8 mouse cellular contexts compared by ENCODE assay signal in the genomic region with DNA sequence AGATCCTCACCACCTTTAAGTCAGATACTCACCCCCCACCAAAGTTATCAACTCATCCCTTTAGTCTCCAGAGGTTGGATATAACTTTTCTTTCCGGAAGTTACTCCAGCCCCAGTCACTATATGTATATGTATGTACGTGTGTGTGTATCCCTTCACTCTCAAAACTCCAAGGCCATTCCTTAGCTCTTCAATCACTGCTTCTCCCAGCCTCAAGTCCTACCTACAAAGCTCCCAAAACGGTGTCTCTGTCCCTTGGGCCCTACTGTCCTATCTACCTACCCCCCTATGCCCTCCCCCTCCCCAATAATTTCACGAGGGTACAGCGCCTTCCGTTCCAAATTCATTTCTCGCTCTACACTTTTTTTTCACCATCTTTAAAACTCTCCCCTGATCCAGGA. TPM values are rescaled to one million over a fixed set of nuclear protein-coding genes. Genes with fewer than 3 reads are reported as not detected.
DNase-seq lines count a peak whose midpoint lies in the region; ATAC-seq and TF ChIP-seq lines count a peak whose summit lies in the region.

No protein-coding gene starts in this region.

- H3K9me3 ChIP-seq in embryonic facial prominence, embryonic 11.5 days (replicated peaks; ENCODE audit: control insufficient read depth, low read length) = no peaks in the 10 kb centered on the region
- H3K9me3 ChIP-seq in intestine, embryonic 16.5 days (ENCODE audit: control insufficient read depth, low read length) = no peaks in the 10 kb centered on the region
- H3K9me3 ChIP-seq in neural tube, embryonic 11.5 days (ENCODE audit: control insufficient read depth, low read length) = no peaks in the 10 kb centered on the region

- peak overlapping the region; percentile 71 for H3K4me3 ChIP-seq in layer of hippocampus, adult 2 months
- peak overlapping the region; percentile 58 for H3K4me3 ChIP-seq in embryonic facial prominence, embryonic 11.5 days (ENCODE audit: low read depth, low read length)
- peak overlapping the region; percentile 61 for H3K4me3 ChIP-seq in intestine, embryonic 16.5 days (ENCODE audit: low read length)
- peak overlapping the region; percentile 58 for H3K4me3 ChIP-seq in neural tube, embryonic 11.5 days (ENCODE audit: low read depth, low read length)

- no peak for TF ChIP-seq CTCF in layer of hippocampus, adult 2 months (conservative IDR thresholded peaks at IDR 0.05)

- DNase-seq in layer of hippocampus, adult 2 months (ENCODE audit: low spot score in 2 of 2) = no peak
- no peak for DNase-seq in layer of hippocampus, postnatal 25 days (ENCODE audit: extremely low spot score in 1 of 2, low spot score in 1 of 2)
- no peak for DNase-seq in embryonic facial prominence, embryonic 11.5 days (ENCODE audit: low spot score)
- no peak for DNase-seq in neural tube, embryonic 11.5 days (ENCODE audit: low spot score)
- no peak for DNase-seq in gastrocnemius, adult 8-10 months (ENCODE audit: low spot score in 2 of 2)
- no peak for DNase-seq in cerebellum, adult 11 months

- peak overlapping the region; percentile 69 for H3K9ac ChIP-seq in embryonic facial prominence, embryonic 11.5 days (replicated peaks; ENCODE audit: low read length)
- peak overlapping the region; percentile 78 for H3K9ac ChIP-seq in intestine, embryonic 16.5 days (ENCODE audit: low read depth, low read length)
- peak overlapping the region; percentile 72 for H3K9ac ChIP-seq in neural tube, embryonic 11.5 days (ENCODE audit: low read length)

- H3K27me3 ChIP-seq in embryonic facial prominence, embryonic 11.5 days (ENCODE audit: control insufficient read depth, insufficient read depth, low read length) = no peaks in the 10 kb centered on the region
- no peaks in the 10 kb centered on the region for H3K27me3 ChIP-seq in intestine, embryonic 16.5 days (replicated peaks; ENCODE audit: control insufficient read depth, insufficient read depth, low read length)
- H3K27me3 ChIP-seq in neural tube, embryonic 11.5 days (ENCODE audit: control insufficient read depth, insufficient read depth, low read length) = no peaks in the 10 kb centered on the region

- H3K36me3 ChIP-seq in embryonic facial prominence, embryonic 11.5 days (replicated peaks; ENCODE audit: control insufficient read depth, insufficient read depth, low read depth, low read length) = no peaks in the 10 kb centered on the region
- no peaks in the 10 kb centered on the region for H3K36me3 ChIP-seq in intestine, embryonic 16.5 days (ENCODE audit: control insufficient read depth, insufficient read depth, low read length)
- H3K36me3 ChIP-seq in neural tube, embryonic 11.5 days (ENCODE audit: control insufficient read depth, insufficient read depth, low read length) = no peaks in the 10 kb centered on the region

- WGBS in embryonic facial prominence, embryonic 11.5 days = 22% methylated on average over 7 of the region's 7 CpGs
- 22% methylated on average over 7 of the region's 7 CpGs for WGBS in intestine, embryonic 16.5 days
- WGBS in neural tube, embryonic 11.5 days = 22% methylated on average over 7 of the region's 7 CpGs

- peak; percentile 29; the same call in 1 of the 2 replicates for ATAC-seq in embryonic facial prominence, embryonic 11.5 days (replicated peaks; ENCODE audit: insufficient number of reproducible peaks, low FRiP score, low TSS enrichment, low read depth)
- peak; percentile 34 for ATAC-seq in intestine, embryonic 16.5 days
- 0 out of 2 replicates have a peak, but pooled peaks have one; percentile 27 for ATAC-seq in neural tube, embryonic 11.5 days (ENCODE audit: insufficient read depth, low FRiP score, low TSS enrichment)
- no peak for ATAC-seq in megakaryocyte-erythroid progenitor cell, adult 5-6 weeks (replicated peaks; ENCODE audit: low FRiP score, low TSS enrichment, poor library complexity, severe bottlenecking)

- no peaks in the 10 kb centered on the region for H3K4me1 ChIP-seq in embryonic facial prominence, embryonic 11.5 days (ENCODE audit: control insufficient read depth, insufficient read depth, low read length)
- 0 out of 2 replicates have a peak, but pooled peaks cover 3% of the 10 kb centered on the region for H3K4me1 ChIP-seq in intestine, embryonic 16.5 days (ENCODE audit: control insufficient read depth, insufficient read depth, low read length)
- no peaks in the 10 kb centered on the region for H3K4me1 ChIP-seq in neural tube, embryonic 11.5 days (ENCODE audit: control insufficient read depth, insufficient read depth, low read length)

- peak overlapping the region; percentile 86 for H3K27ac ChIP-seq in layer of hippocampus, adult 2 months
- H3K27ac ChIP-seq in embryonic facial prominence, embryonic 11.5 days (replicated peaks; ENCODE audit: low read depth, low read length) = no peak overlapping the region
- H3K27ac ChIP-seq in intestine, embryonic 16.5 days (ENCODE audit: low read length) = peak overlapping the region; percentile 77
- H3K27ac ChIP-seq in neural tube, embryonic 11.5 days (ENCODE audit: low read depth, low read length) = no peak overlapping the region

- peak overlapping the region; percentile 42 for H3K4me2 ChIP-seq in embryonic facial prominence, embryonic 11.5 days (ENCODE audit: low read depth, low read length)
- peak overlapping the region; percentile 50 for H3K4me2 ChIP-seq in intestine, embryonic 16.5 days (ENCODE audit: low read depth, low read length)
- peak overlapping the region; percentile 42 for H3K4me2 ChIP-seq in neural tube, embryonic 11.5 days (ENCODE audit: low read depth)

RNA-seq across cellular contexts. Expression of gene Lamp2, which starts 0.8 kb away (rescaled TPM):
- total RNA-seq in layer of hippocampus, adult 2 months (2021) = 10 to 100 TPM; 67.0 to 69.1 TPM
- total RNA-seq in layer of hippocampus, postnatal 25 days (2021) = 10 to 100 TPM; 69.8 to 70.9 TPM
- 107 and 115 TPM in 2 replicates for polyA plus RNA-seq in embryonic facial prominence, embryonic 11.5 days (2014; fragmentation: Nextera tagmentation; extraction: Ambion mirVana)
- 172 and 203 TPM in 2 replicates for polyA plus RNA-seq in intestine, embryonic 16.5 days (2015; fragmentation: Nextera tagmentation; extraction: Ambion mirVana)
- 90.3 and 91.5 TPM in 2 replicates for polyA plus RNA-seq in neural tube, embryonic 11.5 days (2014; fragmentation: Nextera tagmentation; extraction: Ambion mirVana)
- total RNA-seq in megakaryocyte-erythroid progenitor cell, adult 5-6 weeks (2014; fragmentation: Nextera tagmentation) = 47.0 and 47.2 TPM in 2 replicates
- 73.7 and 82.0 TPM in 2 replicates for total RNA-seq in megakaryocyte-erythroid progenitor cell, adult 5-6 weeks (2017)
- total RNA-seq in gastrocnemius, adult 8-10 months (2022) = 10 to 100 TPM; 51.2 to 62.6 (median 56.5) TPM

Comparison
In these comparisons a context has a peak if more than half of its experiments do, and no peak if none do; other contexts are left out.
1. H3K27ac ChIP-seq: peak in layer of hippocampus, adult 2 months (single experiment) and intestine, embryonic 16.5 days (single experiment); none in embryonic facial prominence, embryonic 11.5 days (single experiment) and neural tube, embryonic 11.5 days (single experiment).
2. Peak in every context shown above with its lines, with median percentiles within 50 percentile points of each other: H3K4me3 ChIP-seq, H3K4me2 ChIP-seq and H3K9ac ChIP-seq.